Mouse (Mus musculus) hindbrain, embryonic 14.5 days (tissue): ENCODE measurements around the gene Ssr1. TPM values are rescaled to one million over a fixed set of nuclear protein-coding genes. Genes with fewer than 3 reads are reported as not detected.

Experiments
- ATAC-seq: fragments of 200-750 bp; cut with Nextera tagmentation; 2 replicates; pipeline ENCODE4 v1.8.0; 2017; ENCODE audit warnings: moderate number of reproducible peaks, mild to moderate bottlenecking, moderate TSS enrichment, moderate library complexity; ENCODE audit not compliant: low FRiP score
- DNase-seq: peaks from one replicate; pipeline ENCODE4 v3.0.0-alpha.2; 2015; ENCODE audit warnings: low spot score
- H3K27ac ChIP-seq: fragments of 300-500 bp; sonication (generic); 2 replicates; pipeline ENCODE4 v1.5.1; 2014; ENCODE audit warnings: mild to moderate bottlenecking, moderate library complexity
- H3K27me3 ChIP-seq: fragments of 300-500 bp; sonication (generic); 2 replicates; pipeline ENCODE4 v1.6.1; 2014; ENCODE audit warnings: mild to moderate bottlenecking, low read length, mixed read lengths; ENCODE audit not compliant: control insufficient read depth, insufficient read depth
- H3K36me3 ChIP-seq: fragments of 300-500 bp; sonication (generic); replicated peaks from 2 replicates; pipeline ENCODE4 v1.6.1; 2014; ENCODE audit not compliant: control insufficient read depth, insufficient read depth
- H3K4me1 ChIP-seq: fragments of 300-500 bp; sonication (generic); replicated peaks from 2 replicates; pipeline ENCODE4 v1.6.1; 2014; ENCODE audit warnings: antibody characterized with exemption, low read length, mixed read lengths; ENCODE audit not compliant: control insufficient read depth, insufficient read depth
- H3K4me2 ChIP-seq: fragments of 300-500 bp; sonication (generic); replicated peaks from 2 replicates; pipeline ENCODE4 v1.6.1; 2014; ENCODE audit warnings: mild to moderate bottlenecking, moderate library complexity
- H3K4me3 ChIP-seq: fragments of 300-500 bp; sonication (generic); replicated peaks from 2 replicates; pipeline ENCODE4 v1.5.1; 2014; ENCODE audit warnings: mild to moderate bottlenecking, low read length
- H3K9ac ChIP-seq: fragments of 300-500 bp; sonication (generic); 2 replicates; pipeline ENCODE4 v1.6.1; 2014
- H3K9me3 ChIP-seq: fragments of 300-500 bp; sonication (generic); 2 replicates; pipeline ENCODE4 v1.6.1; 2016; ENCODE audit warnings: low read length; ENCODE audit not compliant: control insufficient read depth
- WGBS: fragments of 180-500 bp; shearing (Covaris S2); extraction: QIAGEN DNeasy Blood & Tissue Kit; methylation state at CpG from one replicate; pipeline ENCODE4 v1.1.7; 2014; 5-methylcytosine and 5-hydroxymethylcytosine counted together
- polyA plus RNA-seq: library from polyadenylated mRNA; unstranded; fragments of >200 nt; fragmentation: Nextera tagmentation; extraction: Ambion mirVana; gene quantifications from 2 replicates; pipeline ENCODE4 v1.2.1, GENCODE M21; 2014

The Ssr1 gene
- polyA plus RNA-seq, 1 experiment from 2014 or later, result 67.8 TPM

DNA sequence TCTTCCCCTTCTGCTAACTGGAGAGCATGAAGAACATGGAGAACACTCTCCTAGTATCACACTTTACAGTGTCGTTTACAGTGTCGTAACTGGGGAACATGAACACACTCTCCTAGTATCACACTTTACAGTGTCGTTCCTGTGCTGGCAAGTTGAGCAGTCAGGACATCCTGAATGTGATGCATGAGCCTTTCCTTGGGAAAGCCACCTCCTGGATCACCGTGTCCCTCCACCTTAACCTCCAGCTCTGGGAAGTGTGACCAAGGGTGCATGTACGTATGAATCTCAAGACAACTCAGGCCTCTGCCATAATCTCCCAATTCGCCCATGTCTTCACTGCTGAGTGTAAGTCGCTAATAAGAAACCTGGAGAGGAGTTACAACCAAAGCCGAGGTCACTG lies 4.3 kb downstream of the Ssr1 start:
- peaks cover 8% of the 10 kb centered on the region for H3K4me1 ChIP-seq
- no peaks in the 10 kb centered on the region for H3K9me3 ChIP-seq
- WGBS, result 98% methylated on average over 8 of the region's 8 CpGs
- no peak overlapping the region for H3K9ac ChIP-seq
- no peak for DNase-seq
- H3K4me2 ChIP-seq, result no peak overlapping the region
- H3K36me3 ChIP-seq, result peaks cover 69% of the 10 kb centered on the region
- no peak overlapping the region for H3K4me3 ChIP-seq
- H3K27me3 ChIP-seq, result no peaks in the 10 kb centered on the region
- ATAC-seq, result no peak
- no peak overlapping the region for H3K27ac ChIP-seq

DNA sequence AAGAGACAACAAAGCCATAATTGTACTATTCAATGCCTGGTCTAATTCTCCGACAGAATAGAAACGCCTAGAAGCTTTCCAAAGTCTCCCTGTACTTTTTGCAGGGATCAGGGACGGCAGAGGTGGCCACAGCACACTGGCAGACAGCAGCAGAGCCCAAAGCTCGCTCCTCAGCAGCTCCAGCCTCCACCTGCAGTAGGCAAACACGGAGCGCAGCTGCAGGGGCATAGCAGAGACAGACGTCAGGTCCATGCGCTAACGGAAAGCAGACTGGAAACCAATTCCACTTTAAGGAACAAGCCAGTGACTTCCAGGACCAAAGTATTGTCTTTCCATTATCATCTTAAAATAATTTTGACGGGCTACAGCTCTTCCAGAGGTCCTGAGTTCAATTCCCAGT lies 7.9 kb downstream of the Ssr1 start:
- H3K36me3 ChIP-seq, result peaks cover 98% of the 10 kb centered on the region
- no peaks in the 10 kb centered on the region for H3K27me3 ChIP-seq
- no peak for ATAC-seq
- WGBS, result 89% methylated on average over 10 of the region's 10 CpGs
- no peaks in the 10 kb centered on the region for H3K9me3 ChIP-seq
- no peak for DNase-seq
- no peak overlapping the region for H3K27ac ChIP-seq
- no peak overlapping the region for H3K9ac ChIP-seq
- no peaks in the 10 kb centered on the region for H3K4me1 ChIP-seq
- no peak overlapping the region for H3K4me2 ChIP-seq
- H3K4me3 ChIP-seq, result no peak overlapping the region

DNA sequence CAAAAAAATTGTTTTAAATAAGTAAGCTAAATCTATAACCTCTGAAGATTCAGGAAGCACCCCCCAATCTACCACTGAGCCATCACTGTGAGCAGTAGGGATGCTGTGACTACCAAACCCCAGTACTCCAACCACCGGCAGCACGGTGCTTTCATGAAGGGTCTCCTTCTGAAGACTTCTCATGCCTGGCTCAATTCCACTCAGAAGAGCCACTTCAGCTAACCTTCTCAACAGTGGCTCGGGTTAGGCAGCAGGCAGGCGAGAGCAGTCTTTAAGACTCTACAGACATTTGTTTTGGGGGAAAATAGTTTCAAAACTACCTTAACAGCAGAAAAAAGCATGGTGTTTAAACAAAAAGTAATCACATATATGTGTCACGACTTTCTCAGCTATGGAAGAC lies 13.0 kb downstream of the Ssr1 start:
- H3K4me3 ChIP-seq, result no peak overlapping the region
- H3K9ac ChIP-seq, result no peak overlapping the region
- ATAC-seq, result no peak
- no peak overlapping the region for H3K4me2 ChIP-seq
- H3K27me3 ChIP-seq, result no peaks in the 10 kb centered on the region
- WGBS, result 95% methylated on average over 5 of the region's 5 CpGs
- DNase-seq, result no peak
- no peaks in the 10 kb centered on the region for H3K9me3 ChIP-seq
- peaks cover 96% of the 10 kb centered on the region for H3K36me3 ChIP-seq
- H3K27ac ChIP-seq, result no peak overlapping the region
- no peaks in the 10 kb centered on the region for H3K4me1 ChIP-seq

DNA sequence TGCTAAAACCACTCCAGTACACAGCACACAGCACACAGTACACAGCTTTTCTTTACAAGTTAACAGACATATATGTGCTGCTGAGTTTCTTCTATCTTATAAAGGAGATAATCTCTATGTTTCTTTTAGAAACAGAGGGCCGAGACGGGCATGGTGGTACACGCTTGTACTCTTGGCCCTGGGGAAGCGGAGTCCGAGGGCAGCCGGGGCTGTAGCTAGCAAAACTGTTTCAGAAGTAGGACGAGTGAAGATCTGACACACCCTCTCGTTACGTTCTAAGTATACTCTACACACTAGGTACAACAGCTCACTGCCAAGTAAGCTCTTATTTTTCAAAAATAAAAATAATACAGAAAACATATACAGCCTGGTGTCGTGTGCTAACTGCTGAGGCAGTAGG lies 13.7 kb downstream of the Ssr1 start:
- Histone ChIP-seq H3K36me3 (peaks cover 92% of the 10 kb centered on the region), H3K4me1 (no peaks in the 10 kb centered on the region), H3K4me2 (no peak overlapping the region), H3K4me3 (no peak overlapping the region), H3K27me3 (no peaks in the 10 kb centered on the region), H3K27ac (no peak overlapping the region), H3K9ac (no peak overlapping the region), H3K9me3 (no peaks in the 10 kb centered on the region)
- ATAC-seq (no peak), DNase-seq (no peak)
- WGBS, result 96% methylated on average over 10 of the region's 10 CpGs

DNA sequence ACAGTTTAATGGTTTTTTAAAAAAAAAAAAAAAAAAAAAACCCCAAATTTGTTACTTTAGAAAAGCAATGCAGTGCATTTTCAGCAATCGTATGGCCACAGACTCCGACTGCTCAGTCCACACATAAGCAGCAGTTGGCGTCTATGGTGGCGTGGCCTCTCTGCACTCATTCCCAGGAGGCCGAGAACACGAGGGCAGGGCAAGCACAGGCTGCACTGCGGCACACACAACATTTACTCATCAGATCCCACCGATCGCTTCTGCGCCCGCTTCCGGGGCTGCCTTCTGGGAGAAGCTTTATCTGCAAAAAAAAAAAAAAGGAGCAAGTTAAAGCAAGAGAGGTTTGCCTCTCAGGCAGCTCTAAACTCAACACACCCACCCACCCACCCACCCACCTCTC lies 14.5 kb downstream of the Ssr1 start:
- no peaks in the 10 kb centered on the region for H3K4me1 ChIP-seq
- 89% methylated on average over 12 of the region's 12 CpGs for WGBS
- no peaks in the 10 kb centered on the region for H3K27me3 ChIP-seq
- no peaks in the 10 kb centered on the region for H3K9me3 ChIP-seq
- H3K4me2 ChIP-seq, result no peak overlapping the region
- ATAC-seq (no peak), DNase-seq (no peak)
- H3K9ac ChIP-seq, result no peak overlapping the region
- H3K36me3 ChIP-seq, result peaks cover 85% of the 10 kb centered on the region
- no peak overlapping the region for H3K27ac ChIP-seq
- H3K4me3 ChIP-seq, result no peak overlapping the region

DNA sequence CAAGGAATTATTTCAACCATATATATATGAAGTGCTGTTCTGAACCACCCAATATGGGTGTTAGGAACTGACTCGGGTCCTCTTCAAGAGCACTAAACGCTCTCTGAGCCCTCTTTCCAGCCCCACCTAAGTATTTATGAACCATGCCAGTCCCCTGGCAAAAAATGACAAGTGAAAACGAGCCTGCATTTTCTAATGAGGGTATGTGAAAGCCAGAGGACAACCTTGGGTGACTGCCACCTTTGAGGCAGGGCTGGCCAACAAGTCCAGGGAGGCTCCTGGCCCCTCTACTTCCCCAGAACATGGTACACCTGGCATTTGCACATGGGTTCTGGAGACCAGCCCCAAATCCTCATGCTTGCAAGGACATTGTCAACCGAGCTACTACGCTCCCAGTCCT lies 19.3 kb downstream of the Ssr1 start:
- no peak overlapping the region for H3K4me2 ChIP-seq
- H3K9ac ChIP-seq, result no peak overlapping the region
- DNase-seq (no peak), ATAC-seq (no peak)
- no peak overlapping the region for H3K4me3 ChIP-seq
- WGBS, result 91% methylated on average over 5 of the region's 5 CpGs
- no peaks in the 10 kb centered on the region for H3K4me1 ChIP-seq
- H3K27ac ChIP-seq, result no peak overlapping the region
- H3K36me3 ChIP-seq, result peaks cover 38% of the 10 kb centered on the region
- H3K27me3 ChIP-seq, result no peaks in the 10 kb centered on the region
- H3K9me3 ChIP-seq, result no peaks in the 10 kb centered on the region

DNA sequence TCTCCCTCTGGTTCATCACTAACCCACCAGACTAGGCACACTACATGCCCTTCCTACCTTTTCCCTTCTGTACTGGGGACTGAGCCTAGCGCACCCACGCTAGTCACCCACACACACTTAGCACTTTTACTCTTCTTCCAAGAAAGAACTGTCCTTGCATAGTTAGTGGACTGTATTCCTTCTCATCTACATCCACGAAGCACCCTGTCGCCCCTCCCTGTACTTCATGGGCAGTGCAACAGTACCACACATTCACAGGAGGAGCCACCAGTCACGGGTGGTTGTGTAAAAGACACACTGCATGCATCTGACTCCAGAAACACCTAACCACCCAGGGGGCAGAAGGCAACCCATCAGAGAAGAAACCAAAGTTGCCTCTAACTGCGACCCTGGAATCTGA lies 20.0 kb downstream of the Ssr1 start:
- WGBS, result 92% methylated on average over 6 of the region's 6 CpGs
- H3K27me3 ChIP-seq, result no peaks in the 10 kb centered on the region
- H3K27ac ChIP-seq, result no peak overlapping the region
- ATAC-seq, result no peak
- H3K4me2 ChIP-seq, result no peak overlapping the region
- H3K9me3 ChIP-seq, result no peaks in the 10 kb centered on the region
- H3K36me3 ChIP-seq, result peaks cover 31% of the 10 kb centered on the region
- H3K4me3 ChIP-seq, result no peak overlapping the region
- no peak for DNase-seq
- 0 out of 2 replicates have a peak, but pooled peaks cover 1% of the 10 kb centered on the region for H3K4me1 ChIP-seq
- H3K9ac ChIP-seq, result no peak overlapping the region

DNA sequence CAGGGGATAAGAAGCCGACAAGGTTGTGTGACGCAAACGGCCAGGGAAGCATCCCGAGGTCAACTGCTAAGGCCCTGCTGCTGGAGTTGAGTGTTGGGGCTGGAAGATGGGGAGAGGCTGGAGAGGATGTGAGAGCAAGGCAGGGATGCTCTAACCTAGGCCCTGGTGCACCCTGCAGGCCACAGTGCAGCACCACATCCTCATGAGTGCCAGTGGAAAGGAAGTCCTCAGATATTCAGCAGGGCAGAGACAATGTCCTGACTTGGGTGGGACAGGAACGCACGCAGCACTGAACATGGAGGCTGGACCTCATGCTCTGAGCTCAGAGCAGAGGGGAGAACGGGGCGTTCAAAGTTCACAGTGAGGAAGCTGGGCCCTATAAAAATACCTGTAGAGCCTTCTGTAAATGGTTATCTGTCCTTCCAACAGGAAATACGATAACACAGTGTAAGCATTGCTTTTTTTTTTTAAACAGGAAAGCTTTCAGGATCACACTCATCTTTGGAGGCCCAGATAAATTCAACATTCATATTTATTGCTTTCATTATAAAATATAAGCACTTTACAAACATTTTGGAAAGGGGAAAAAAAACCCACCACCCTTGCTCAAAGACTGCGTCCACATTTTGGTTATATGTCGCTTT lies 23.0 kb downstream of the Ssr1 start:
- Histone ChIP-seq H3K4me2 (no peak overlapping the region), H3K27ac (no peak overlapping the region), H3K9ac (no peak overlapping the region), H3K36me3 (peaks cover 2% of the 10 kb centered on the region; the same call in 1 of the 2 replicates), H3K4me3 (no peak overlapping the region), H3K9me3 (no peaks in the 10 kb centered on the region), H3K4me1 (0 out of 2 replicates have a peak, but pooled peaks cover 9% of the 10 kb centered on the region), H3K27me3 (no peaks in the 10 kb centered on the region)
- ATAC-seq (no peak), DNase-seq (no peak)
- WGBS, result 92% methylated on average over 11 of the region's 11 CpGs

DNA sequence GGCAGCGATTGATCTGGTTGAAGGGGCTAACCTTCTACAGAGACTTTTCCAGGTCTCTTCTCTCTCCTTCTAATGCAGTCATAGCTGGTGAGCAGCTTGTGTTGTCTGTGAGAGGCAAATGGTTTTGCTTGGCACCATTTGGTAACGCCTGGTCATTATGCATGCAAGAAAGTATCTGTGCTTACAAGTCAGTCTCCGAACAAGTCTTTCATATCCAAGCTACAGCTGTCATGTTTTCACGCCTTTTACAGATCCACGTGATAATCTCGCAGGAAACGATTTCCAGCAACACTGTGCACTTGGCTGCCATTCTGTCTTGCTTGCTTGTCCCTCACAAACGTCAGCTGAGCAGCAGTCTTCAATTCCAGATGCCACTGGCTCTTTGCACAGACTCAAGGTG lies 24.0 kb downstream of the Ssr1 start:
- Histone ChIP-seq H3K4me2 (no peak overlapping the region), H3K9ac (no peak overlapping the region), H3K9me3 (no peaks in the 10 kb centered on the region), H3K27me3 (no peaks in the 10 kb centered on the region), H3K4me3 (no peak overlapping the region), H3K36me3 (no peaks in the 10 kb centered on the region), H3K4me1 (0 out of 2 replicates have a peak, but pooled peaks cover 9% of the 10 kb centered on the region), H3K27ac (no peak overlapping the region)
- no peak for ATAC-seq
- WGBS, result 69% methylated on average over 8 of the region's 8 CpGs
- no peak for DNase-seq

DNA sequence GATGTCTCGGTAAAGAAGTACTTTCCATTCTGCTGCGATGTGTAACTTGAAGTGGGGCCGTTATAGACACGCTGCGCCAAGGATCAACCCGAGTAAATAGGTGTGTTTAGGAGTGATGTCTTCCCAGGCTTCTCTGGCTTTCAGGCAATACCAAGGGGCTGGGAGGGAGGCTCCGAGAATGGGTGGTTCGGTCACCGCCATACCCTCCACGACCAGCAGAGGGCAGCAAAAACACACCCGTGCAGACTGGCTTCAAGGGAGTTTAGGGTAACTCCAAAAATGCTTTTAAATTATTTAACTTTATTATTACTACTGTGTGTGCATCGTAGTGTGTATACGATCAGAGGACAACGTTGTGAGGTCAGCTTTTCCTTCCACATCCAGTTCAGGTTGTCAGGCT lies 24.7 kb downstream of the Ssr1 start:
- Histone ChIP-seq H3K27ac (no peak overlapping the region), H3K9me3 (no peaks in the 10 kb centered on the region), H3K9ac (no peak overlapping the region), H3K4me1 (0 out of 2 replicates have a peak, but pooled peaks cover 9% of the 10 kb centered on the region), H3K4me2 (peak overlapping the region; percentile 30), H3K36me3 (no peaks in the 10 kb centered on the region), H3K27me3 (no peaks in the 10 kb centered on the region), H3K4me3 (no peak overlapping the region)
- ATAC-seq (0 out of 2 replicates have a peak, but pooled peaks have one; percentile 42), DNase-seq (peak; percentile 83)
- WGBS, result 8% methylated on average over 14 of the region's 14 CpGs
